Mouse (Mus musculus) MEL (cell line): ENCODE measurements around the gene Lmf2. TPM values are rescaled to one million over a fixed set of nuclear protein-coding genes. Genes with fewer than 3 reads are reported as not detected.

Source experiments
- DNase-seq: peaks from one replicate; pipeline ENCODE4 v3.0.0; 2011; ENCODE audit warnings: low read depth, low spot score
- H3K27ac ChIP-seq: 2 replicates; pipeline ENCODE4 v1.5.1; 2012; ENCODE audit warnings: low read depth, mild to moderate bottlenecking, control low read depth, low read length, moderate library complexity; ENCODE audit not compliant: control insufficient read depth
- H3K27me3 ChIP-seq, 2 experiments: fragments of 150-350 bp in 1 of 2; sonication (generic) in 1 of 2; 2 replicates each; pipeline ENCODE4 v1.6.1; 2012; ENCODE audit warnings: low read length in 2 of 2, mild to moderate bottlenecking in 2 of 2, improper control_type of control experiment in 1 of 2, moderate library complexity in 1 of 2; ENCODE audit not compliant: insufficient read depth in 2 of 2, control insufficient read depth in 1 of 2
- H3K36me3 ChIP-seq, 2 experiments: 2 replicates each; pipeline ENCODE4 v1.6.1; 2012 to 2014; ENCODE audit warnings: low read length in 2 of 2, improper control_type of control experiment in 1 of 2, inconsistent platforms in 1 of 2, mild to moderate bottlenecking in 1 of 2; ENCODE audit not compliant: insufficient read depth in 2 of 2, control insufficient read depth in 1 of 2
- H3K4me1 ChIP-seq, 2 experiments: fragments of 150-350 bp in 1 of 2; sonication (generic) in 1 of 2; 2 replicates each; pipeline ENCODE4 v1.6.1; 2012; ENCODE audit warnings: low read length in 2 of 2, improper control_type of control experiment in 1 of 2, mild to moderate bottlenecking in 1 of 2; ENCODE audit not compliant: insufficient read depth in 2 of 2, control insufficient read depth in 1 of 2
- H3K4me3 ChIP-seq, 2 experiments: fragments of 150-350 bp in 1 of 2; sonication (generic) in 1 of 2; 2 replicates each; pipeline ENCODE4 v1.5.1; 2012; ENCODE audit warnings: low read depth in 2 of 2, low read length in 2 of 2, mild to moderate bottlenecking in 2 of 2, moderate library complexity in 2 of 2, control low read depth in 1 of 2, improper control_type of control experiment in 1 of 2; ENCODE audit not compliant: control insufficient read depth in 1 of 2, insufficient read depth in 1 of 2
- H3K79me2 ChIP-seq: 2 replicates; pipeline ENCODE4 v1.6.1; 2012; ENCODE audit warnings: mild to moderate bottlenecking, low read length, moderate library complexity; ENCODE audit not compliant: control insufficient read depth, poor library complexity, insufficient read depth
- H3K9ac ChIP-seq: 2 replicates; pipeline ENCODE4 v1.6.1; 2012; ENCODE audit warnings: low read depth, mild to moderate bottlenecking, control low read depth, low read length, moderate library complexity; ENCODE audit not compliant: control insufficient read depth, poor library complexity, severe bottlenecking
- H3K9me3 ChIP-seq: fragments of 150-350 bp; sonication (generic); replicated peaks from 2 replicates; pipeline ENCODE4 v1.6.1; 2012; ENCODE audit warnings: mild to moderate bottlenecking, low read length, improper control_type of control experiment, moderate library complexity; ENCODE audit not compliant: insufficient read depth
- CHD1 ChIP-seq: IDR thresholded peaks from 2 replicates; pipeline ENCODE4 v1.6.1; 2012; ENCODE audit warnings: low read depth, mild to moderate bottlenecking, inconsistent platforms, low read length, improper control_type of control experiment
- CHD2 ChIP-seq: IDR thresholded peaks from 2 replicates; pipeline ENCODE4 v1.6.1; 2011; ENCODE audit warnings: low read length, improper control_type of control experiment
- CTCF ChIP-seq, 3 experiments: IDR thresholded peaks in 2 of 3; conservative IDR thresholded peaks in 1 of 3; 2 replicates each; pipeline ENCODE4 v1.5.1; 2011 to 2012; ENCODE audit warnings: low read length in 3 of 3, low read depth in 2 of 3, mild to moderate bottlenecking in 2 of 3, improper control_type of control experiment in 1 of 3, inconsistent platforms in 1 of 3, mixed read lengths in 1 of 3, moderate library complexity in 1 of 3; ENCODE audit not compliant: control insufficient read depth in 1 of 3, insufficient read depth in 1 of 3, poor library complexity in 1 of 3, severe bottlenecking in 1 of 3
- E2F4 ChIP-seq: IDR thresholded peaks from 2 replicates; pipeline ENCODE4 v1.6.1; 2011; ENCODE audit warnings: low read depth, low read length, improper control_type of control experiment, borderline replicate concordance
- ETS1 ChIP-seq: IDR thresholded peaks from 2 replicates; pipeline ENCODE4 v1.6.1; 2012; ENCODE audit warnings: low read depth, mild to moderate bottlenecking, inconsistent platforms, low read length, improper control_type of control experiment, moderate library complexity
- GATA1 ChIP-seq: IDR thresholded peaks from 2 replicates; pipeline ENCODE4 v1.6.1; 2011; ENCODE audit warnings: low read depth, low read length, improper control_type of control experiment
- JUND ChIP-seq: IDR thresholded peaks from 2 replicates; pipeline ENCODE4 v1.6.1; 2011; ENCODE audit warnings: low read depth, mild to moderate bottlenecking, improper control_type of control experiment, low read length
- KAT2A ChIP-seq: conservative IDR thresholded peaks from 2 replicates; pipeline ENCODE4 v1.6.1; 2012; ENCODE audit warnings: low read depth, low read length, improper control_type of control experiment, inconsistent platforms
- MAFK ChIP-seq: IDR thresholded peaks from 2 replicates; pipeline ENCODE4 v1.6.1; 2011; ENCODE audit warnings: low read depth, mild to moderate bottlenecking, low read length, improper control_type of control experiment, borderline replicate concordance
- MAX ChIP-seq: IDR thresholded peaks from 2 replicates; pipeline ENCODE4 v1.6.1; 2011; ENCODE audit warnings: low read length, improper control_type of control experiment
- MXI1 ChIP-seq: IDR thresholded peaks from 2 replicates; pipeline ENCODE4 v1.6.1; 2011; ENCODE audit warnings: mild to moderate bottlenecking, low read depth, low read length, improper control_type of control experiment
- MYB ChIP-seq: IDR thresholded peaks from 2 replicates; pipeline ENCODE4 v1.6.1; 2011; ENCODE audit warnings: mild to moderate bottlenecking, low read depth, low read length, improper control_type of control experiment
- MYC ChIP-seq: IDR thresholded peaks from 2 replicates; pipeline ENCODE4 v1.6.1; 2011; ENCODE audit warnings: low read depth, mild to moderate bottlenecking, low read length, improper control_type of control experiment, moderate library complexity
- NELFE ChIP-seq: IDR thresholded peaks from 2 replicates; pipeline ENCODE4 v1.6.1; 2011; ENCODE audit warnings: low read depth, low read length, improper control_type of control experiment
- POLR2AphosphoS2 ChIP-seq: IDR thresholded peaks from 2 replicates; pipeline ENCODE4 v1.6.1; 2011; ENCODE audit warnings: low read length, improper control_type of control experiment
- RAD21 ChIP-seq: IDR thresholded peaks from 2 replicates; pipeline ENCODE4 v1.6.1; 2011; ENCODE audit warnings: mild to moderate bottlenecking, low read depth, low read length, improper control_type of control experiment
- SMC3 ChIP-seq: IDR thresholded peaks from 2 replicates; pipeline ENCODE4 v1.6.1; 2011; ENCODE audit warnings: low read depth, low read length, improper control_type of control experiment
- TCF12 ChIP-seq: IDR thresholded peaks from 2 replicates; pipeline ENCODE4 v1.6.1; 2014; ENCODE audit warnings: low read depth, mild to moderate bottlenecking, inconsistent platforms, low read length, improper control_type of control experiment, moderate library complexity
- UBTF ChIP-seq: IDR thresholded peaks from 2 replicates; pipeline ENCODE4 v1.6.1; 2012; ENCODE audit warnings: low read depth, mild to moderate bottlenecking, inconsistent platforms, low read length, improper control_type of control experiment, moderate library complexity, borderline replicate concordance; ENCODE audit not compliant: insufficient read depth
- USF1 ChIP-seq: IDR thresholded peaks from 2 replicates; pipeline ENCODE4 v1.6.1; 2014; ENCODE audit warnings: low read depth, mild to moderate bottlenecking, inconsistent platforms, low read length, improper control_type of control experiment, moderate library complexity
- ZKSCAN1 ChIP-seq: IDR thresholded peaks from 2 replicates; pipeline ENCODE4 v1.6.1; 2012; ENCODE audit warnings: low read depth, mild to moderate bottlenecking, inconsistent platforms, low read length, improper control_type of control experiment, moderate library complexity
- ZMIZ1 ChIP-seq: IDR thresholded peaks from 2 replicates; pipeline ENCODE4 v1.6.1; 2012; ENCODE audit warnings: low read depth, mild to moderate bottlenecking, inconsistent platforms, low read length, improper control_type of control experiment, moderate library complexity
- polyA plus RNA-seq, 2 experiments: library from polyadenylated mRNA; stranded (reverse) in 1 of 2; unstranded in 1 of 2; fragments of >175 nt in 1 of 2; fragments of >200 nt in 1 of 2; gene quantifications; 2 replicates each; pipeline versions ENCODE4 v1.2.1 to v1.2.4; 2012; ENCODE audit warnings: low replicate concordance in 2 of 2, low read depth in 1 of 2; ENCODE audit not compliant: insufficient read length in 2 of 2, insufficient read depth in 1 of 2, missing spikeins in 1 of 2
- total RNA-seq: library from RNA; depleted of rRNA; stranded (reverse); fragments of 300-350 nt; gene quantifications from 2 replicates; pipeline ENCODE4 v1.2.3, GENCODE M21; 2012

Lmf2 gene
- total and polyA plus RNA-seq, 3 experiments: 14.5 to 52.0 TPM; not detected in 1

DNA sequence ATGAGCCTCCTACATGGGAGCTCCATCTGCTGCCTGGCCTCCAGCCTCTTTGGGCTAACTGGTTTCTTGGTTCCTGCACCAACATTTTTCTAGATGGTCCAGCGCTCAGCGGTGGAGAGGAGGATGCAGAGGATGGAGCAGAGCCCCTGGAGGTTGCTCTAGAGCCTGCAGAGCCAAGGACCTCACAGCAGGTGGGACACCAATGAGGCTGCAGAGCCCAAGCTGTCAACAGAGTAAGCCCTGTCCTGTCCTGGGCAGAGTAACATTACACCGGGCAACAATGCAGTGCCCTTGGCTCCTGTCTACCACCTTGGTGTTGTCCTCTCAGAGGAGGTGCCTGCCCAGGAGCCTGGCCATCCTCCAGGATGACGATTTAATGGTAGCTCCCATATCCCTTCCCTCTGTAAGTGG lies 9.7 kb upstream of the Lmf2 start:
- TF ChIP-seq RAD21 (no peak), SMC3 (no peak), E2F4 (no peak), CHD2 (no peak), ZKSCAN1 (no peak), KAT2A (no peak), TCF12 (no peak), NELFE (no peak), ZMIZ1 (no peak), MAFK (no peak), MXI1 (no peak), CHD1 (no peak), JUND (no peak)
- TF ChIP-seq, all 39 proteins: peak for 0
- DNase-seq: no peak
- no peaks in the 10 kb centered on the region for H3K27me3 ChIP-seq
- H3K36me3 ChIP-seq: peaks cover 0 to 13% of the 10 kb centered on the region in 2 experiments; a peak in 2 of 4 replicates
- no peaks in the 10 kb centered on the region for H3K9me3 ChIP-seq
- H3K4me3 ChIP-seq: no peak overlapping the region
- H3K79me2 ChIP-seq: peaks cover 4% of the 10 kb centered on the region
- no peaks in the 10 kb centered on the region for H3K4me1 ChIP-seq
- H3K27ac ChIP-seq: no peak overlapping the region
- no peak overlapping the region for H3K9ac ChIP-seq

DNA sequence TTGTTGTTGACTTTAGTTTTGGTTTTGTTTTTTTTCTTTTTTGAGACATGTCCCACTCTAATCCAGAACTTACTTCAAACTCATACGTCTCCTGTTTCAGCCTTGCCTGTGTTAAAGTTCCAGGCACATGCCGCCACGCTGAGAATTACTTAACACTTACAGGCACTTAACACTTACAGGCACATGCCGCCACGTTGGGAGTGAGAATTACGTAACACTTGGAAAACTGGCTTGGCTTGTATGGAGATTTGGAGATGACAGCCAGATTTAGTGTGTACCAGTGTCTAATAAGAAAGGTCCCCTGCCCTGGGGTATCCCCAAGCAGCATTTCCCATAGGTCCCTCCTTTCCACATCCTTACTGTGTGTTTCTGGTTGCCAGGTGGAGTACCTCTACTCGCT lies 7.6 kb upstream of the Lmf2 start:
- no peak for TF ChIP-seq CTCF (IDR thresholded peaks at IDR 0.05 in 2 of 3, conservative IDR thresholded peaks at IDR 0.05 in 1 of 3; ENCODE audit: control insufficient read depth in 1 of 3, insufficient read depth in 1 of 3, low read depth in 2 of 3, low read length in 3 of 3, poor library complexity in 1 of 3, severe bottlenecking in 1 of 3)
- TF ChIP-seq KAT2A: no peak
- no peak for TF ChIP-seq SMC3
- TF ChIP-seq RAD21: no peak
- TF ChIP-seq CHD2: no peak
- no peak for TF ChIP-seq MYC
- TF ChIP-seq MYB: no peak
- no peak for TF ChIP-seq NELFE
- TF ChIP-seq GATA1: no peak
- TF ChIP-seq MXI1: no peak
- no peak for TF ChIP-seq MAFK
- TF ChIP-seq MAX: no peak
- TF ChIP-seq UBTF: no peak
- no peak for TF ChIP-seq POLR2AphosphoS2
- no peak for TF ChIP-seq USF1
- TF ChIP-seq ZKSCAN1: no peak
- TF ChIP-seq ETS1: no peak
- no peak for TF ChIP-seq E2F4
- TF ChIP-seq, all 39 proteins: peak for 0
- H3K79me2 ChIP-seq: peaks cover 18% of the 10 kb centered on the region
- peaks cover 9 to 13% of the 10 kb centered on the region in 2 experiments for H3K4me1 ChIP-seq
- H3K9me3 ChIP-seq: no peaks in the 10 kb centered on the region
- H3K36me3 ChIP-seq: peaks cover 13 to 15% of the 10 kb centered on the region in 2 experiments
- no peak for DNase-seq
- H3K9ac ChIP-seq: no peak overlapping the region
- H3K4me3 ChIP-seq: no peak overlapping the region
- no peaks in the 10 kb centered on the region for H3K27me3 ChIP-seq
- no peak overlapping the region for H3K27ac ChIP-seq
